Mouse (Mus musculus) lung, postnatal 0 days (tissue): ENCODE data around the gene Bicdl2.
A peak's percentile ranks its signal among the peaks of the same experiment; 100 is the strongest.

ENCODE experiments used
- CTCF ChIP-seq: IDR thresholded peaks from 2 replicates; pipeline ENCODE4 v1.5.1; 2016; ENCODE audit warnings: antibody characterized with exemption, mild to moderate bottlenecking
- EP300 ChIP-seq: IDR thresholded peaks from 2 replicates; pipeline ENCODE4 v1.6.1; 2016; ENCODE audit warnings: antibody characterized with exemption, mild to moderate bottlenecking, control low read depth

GRCm38 (mm10) chr17:23706212-23706611, 45.9 kb downstream of the Bicdl2 start:
- TF ChIP-seq CTCF (peak; percentile 90), EP300 (no peak)
